Mouse (Mus musculus) thymus, adult 2 months (tissue): Measurements from ENCODE around the gene Sord.

Source experiments
- CTCF ChIP-seq: fragments of 200-500 bp; IDR thresholded peaks from 2 replicates; pipeline ENCODE4 v1.5.1; 2012; ENCODE audit warnings: mild to moderate bottlenecking, control low read depth, low read length, moderate library complexity, borderline replicate concordance; ENCODE audit not compliant: control insufficient read depth, poor library complexity, insufficient read depth; ENCODE audit errors: extremely low read depth
- POLR2A ChIP-seq: fragments of 200-500 bp; IDR thresholded peaks from 2 replicates; pipeline ENCODE4 v1.6.1; 2012; ENCODE audit warnings: mild to moderate bottlenecking, low read length, control low read depth, moderate library complexity; ENCODE audit not compliant: control insufficient read depth, poor library complexity, insufficient read depth; ENCODE audit errors: extremely low read depth

GRCm38 (mm10) chr2:122309647-122310046 lies 75.1 kb downstream of the Sord start:
- TF ChIP-seq CTCF (no peak), POLR2A (no peak)
